Mouse (Mus musculus) limb, embryonic 11.5 days (tissue): ENCODE results near the gene Slc52a3. TPM values are rescaled to one million over a fixed set of nuclear protein-coding genes. Genes with fewer than 3 reads are reported as not detected.

Experiments
- ATAC-seq: fragments of 200-750 bp; cut with Nextera tagmentation; 2 replicates; pipeline ENCODE4 v1.8.0; 2017; ENCODE audit warnings: low read depth; ENCODE audit not compliant: insufficient number of reproducible peaks, low FRiP score, low TSS enrichment
- DNase-seq: peaks from one replicate; pipeline ENCODE4 v3.0.0-alpha.2; 2015; ENCODE audit warnings: low spot score
- H3K27ac ChIP-seq: fragments of 300-500 bp; sonication (generic); replicated peaks from 2 replicates; pipeline ENCODE4 v1.5.1; 2014; ENCODE audit warnings: low read depth, mild to moderate bottlenecking, low read length
- H3K27me3 ChIP-seq: fragments of 300-500 bp; sonication (generic); 2 replicates; pipeline ENCODE4 v1.6.1; 2014; ENCODE audit warnings: mild to moderate bottlenecking, low read length, mixed read lengths; ENCODE audit not compliant: control insufficient read depth, insufficient read depth
- H3K36me3 ChIP-seq: fragments of 300-500 bp; sonication (generic); 2 replicates; pipeline ENCODE4 v1.6.1; 2014; ENCODE audit warnings: mild to moderate bottlenecking, low read length, moderate library complexity, mixed read lengths; ENCODE audit not compliant: control insufficient read depth, insufficient read depth
- H3K4me1 ChIP-seq: fragments of 300-500 bp; sonication (generic); 2 replicates; pipeline ENCODE4 v1.6.1; 2014; ENCODE audit warnings: low read length, mixed read lengths; ENCODE audit not compliant: control insufficient read depth, insufficient read depth
- H3K4me2 ChIP-seq: fragments of 300-500 bp; sonication (generic); 2 replicates; pipeline ENCODE4 v1.6.1; 2014; ENCODE audit warnings: low read depth, mild to moderate bottlenecking, moderate library complexity; ENCODE audit not compliant: severe bottlenecking
- H3K4me3 ChIP-seq: fragments of 300-500 bp; sonication (generic); 2 replicates; pipeline ENCODE4 v1.5.1; 2014; ENCODE audit warnings: low read depth, low read length
- H3K9ac ChIP-seq: fragments of 300-500 bp; sonication (generic); 2 replicates; pipeline ENCODE4 v1.6.1; 2014; ENCODE audit warnings: mild to moderate bottlenecking, low read length
- H3K9me3 ChIP-seq: fragments of 300-500 bp; sonication (generic); 2 replicates; pipeline ENCODE4 v1.6.1; 2016; ENCODE audit warnings: low read length; ENCODE audit not compliant: control insufficient read depth
- WGBS: fragments of 180-500 bp; shearing (Covaris S2); extraction: QIAGEN DNeasy Blood & Tissue Kit; methylation state at CpG from one replicate; pipeline ENCODE4 v1.1.7; 2014; 5-methylcytosine and 5-hydroxymethylcytosine counted together
- polyA plus RNA-seq: library from polyadenylated mRNA; unstranded; fragments of >200 nt; fragmentation: Nextera tagmentation; extraction: Ambion mirVana; gene quantifications from 2 replicates; pipeline ENCODE4 v1.2.1, GENCODE M21; 2014

Slc52a3 gene
- polyA plus RNA-seq, 1 experiment from 2014 or later = 0.88 TPM

DNA sequence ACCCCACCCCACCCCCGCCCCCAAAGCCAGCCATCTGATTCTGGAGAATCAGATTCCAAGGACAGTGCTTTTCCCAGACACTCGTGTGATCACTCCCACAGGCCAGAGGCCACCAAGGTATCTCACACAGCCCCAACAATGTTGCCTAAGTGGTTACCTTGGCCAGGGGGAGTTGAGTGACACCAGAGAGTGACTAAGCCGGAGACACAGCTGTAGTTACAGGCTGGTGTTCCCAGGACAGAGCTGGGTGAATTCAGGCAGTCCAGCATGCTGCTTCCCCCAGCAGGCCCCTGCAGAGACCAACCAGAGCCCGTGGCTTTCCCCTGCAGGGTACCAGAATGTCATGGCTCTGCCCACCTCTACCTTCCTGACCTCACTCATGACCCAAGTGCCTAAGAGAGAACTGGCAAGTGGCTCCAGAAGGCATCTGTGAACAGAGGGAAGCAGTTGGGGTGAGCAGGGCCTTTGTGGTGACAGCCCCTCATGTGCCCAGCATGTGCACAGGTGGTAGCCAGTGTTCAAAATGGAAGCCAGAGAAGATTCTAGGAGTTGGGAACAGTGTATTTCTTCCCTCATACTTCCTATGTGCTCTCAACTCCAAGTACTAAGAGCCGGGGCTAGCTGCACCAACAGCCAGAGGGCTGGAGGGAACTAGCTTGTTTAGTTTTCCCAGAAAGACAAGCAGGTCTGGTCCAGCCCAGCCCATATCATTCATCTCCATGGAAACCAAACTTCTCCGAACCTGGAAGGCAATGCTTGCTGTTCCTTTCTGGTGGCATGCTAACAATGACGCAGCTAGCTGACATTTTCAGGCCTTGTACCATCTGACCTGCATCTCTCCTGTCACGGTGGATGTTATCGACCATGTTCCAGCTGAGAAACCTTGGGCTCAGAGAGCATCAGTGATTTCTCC lies 34.8 kb upstream of the Slc52a3 start:
- Histone ChIP-seq H3K36me3 (no peaks in the 10 kb centered on the region), H3K9me3 (no peaks in the 10 kb centered on the region), H3K9ac (no peak overlapping the region), H3K4me2 (no peak overlapping the region), H3K4me1 (peaks cover 9% of the 10 kb centered on the region), H3K27me3 (no peaks in the 10 kb centered on the region), H3K27ac (no peak overlapping the region), H3K4me3 (no peak overlapping the region)
- DNase-seq = no peak
- ATAC-seq = no peak
- WGBS = 57% methylated on average over 9 of the region's 9 CpGs

DNA sequence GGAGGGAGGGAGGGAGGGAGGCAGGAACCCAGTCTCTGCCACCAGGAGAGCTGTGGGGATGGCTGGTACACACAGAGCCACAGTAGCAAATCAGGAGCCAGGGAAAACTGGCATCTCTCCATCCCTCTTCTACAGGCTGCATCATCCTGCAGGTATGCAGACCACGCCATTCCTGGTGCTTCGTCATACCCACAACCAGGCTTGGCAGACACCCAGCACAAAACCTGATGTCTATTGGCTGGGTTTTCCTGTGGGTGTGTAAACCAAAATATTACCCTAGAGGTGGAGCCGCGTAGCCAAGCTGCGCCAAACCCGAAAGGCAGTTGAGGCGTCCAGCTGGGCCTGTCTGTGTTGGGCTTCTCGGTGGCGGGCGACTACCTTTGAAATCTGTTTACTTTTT lies 33.8 kb upstream of the Slc52a3 start:
- ATAC-seq = no peak
- 78% methylated on average over 10 of the region's 10 CpGs for WGBS
- DNase-seq = no peak
- no peaks in the 10 kb centered on the region for H3K36me3 ChIP-seq
- no peak overlapping the region for H3K27ac ChIP-seq
- no peaks in the 10 kb centered on the region for H3K27me3 ChIP-seq
- no peak overlapping the region for H3K4me3 ChIP-seq
- no peaks in the 10 kb centered on the region for H3K9me3 ChIP-seq
- H3K9ac ChIP-seq = no peak overlapping the region
- H3K4me1 ChIP-seq = peaks cover 12% of the 10 kb centered on the region
- H3K4me2 ChIP-seq = no peak overlapping the region

DNA sequence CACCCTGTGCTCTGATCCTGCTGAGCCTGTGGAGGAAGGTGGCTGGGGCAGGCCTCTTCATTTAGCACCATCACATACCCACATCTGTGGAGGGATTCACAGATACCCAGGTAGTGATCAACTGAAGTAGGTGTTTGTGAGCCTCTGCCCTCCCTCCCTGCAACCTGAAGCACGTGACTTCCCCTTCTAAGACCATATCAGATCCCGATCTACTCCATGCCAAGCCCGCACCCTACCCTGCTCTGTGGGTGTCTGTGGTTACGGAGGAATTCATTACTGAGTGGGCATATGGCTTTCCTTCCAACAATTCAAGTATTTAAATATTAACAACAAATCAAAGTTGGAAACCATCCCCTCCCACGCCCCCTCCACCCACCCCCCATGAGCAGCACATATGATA lies 33.0 kb upstream of the Slc52a3 start:
- no peaks in the 10 kb centered on the region for H3K27me3 ChIP-seq
- WGBS = 83% methylated on average over 5 of the region's 5 CpGs
- H3K4me2 ChIP-seq = no peak overlapping the region
- H3K9ac ChIP-seq = no peak overlapping the region
- H3K27ac ChIP-seq = no peak overlapping the region
- H3K4me1 ChIP-seq = peaks cover 13% of the 10 kb centered on the region
- DNase-seq = no peak
- H3K36me3 ChIP-seq = no peaks in the 10 kb centered on the region
- H3K9me3 ChIP-seq = no peaks in the 10 kb centered on the region
- ATAC-seq = no peak
- no peak overlapping the region for H3K4me3 ChIP-seq

DNA sequence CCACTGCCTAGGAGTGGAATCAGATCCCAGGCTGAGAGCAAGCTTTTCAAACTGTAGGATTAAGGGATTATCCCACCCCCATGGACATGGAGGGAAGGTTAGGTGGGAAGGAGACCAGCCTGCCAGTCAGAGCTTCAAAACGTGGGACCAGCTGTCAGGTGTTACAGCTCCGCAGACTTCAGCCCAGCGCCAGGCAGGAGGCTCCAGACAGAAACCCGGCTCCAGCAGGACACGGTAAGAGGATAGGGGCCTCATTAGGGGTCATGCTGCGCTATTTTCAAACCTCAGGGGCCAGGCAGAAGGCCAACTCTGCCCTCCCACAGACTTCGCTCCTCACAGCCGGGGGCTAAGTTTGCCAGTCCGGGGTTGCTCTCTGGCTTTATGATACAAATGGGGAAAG lies 32.3 kb upstream of the Slc52a3 start:
- WGBS = 6% methylated on average over 9 of the region's 9 CpGs
- no peak for ATAC-seq

DNA sequence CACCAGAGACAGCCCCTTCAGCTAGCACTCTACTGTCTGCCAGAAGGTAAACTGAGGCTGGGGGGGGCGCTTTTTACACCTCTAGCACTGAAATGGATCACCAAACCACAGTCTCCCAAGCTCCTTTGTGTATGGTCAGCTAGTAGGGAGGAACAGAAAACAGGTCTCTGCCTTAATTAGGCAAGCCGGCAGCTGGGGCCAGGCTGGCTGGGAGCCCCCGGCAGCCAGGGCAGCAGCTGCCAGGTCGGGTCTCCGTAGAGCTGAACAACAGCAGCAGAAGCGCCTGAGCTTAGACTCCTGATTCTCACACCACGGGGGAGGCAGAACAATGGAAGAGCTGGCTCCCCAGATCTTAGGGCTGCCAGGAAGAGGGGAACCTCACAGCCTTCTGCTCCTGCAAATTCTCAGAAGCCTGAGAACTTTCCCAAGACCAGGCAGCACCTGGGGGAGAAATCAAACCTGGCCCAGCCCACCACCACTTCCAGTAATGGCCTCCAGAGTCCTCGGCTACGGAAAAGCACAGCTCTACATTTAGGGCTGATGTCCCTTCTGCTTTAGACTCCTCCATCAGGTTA lies 29.0 kb upstream of the Slc52a3 start:
- no peaks in the 10 kb centered on the region for H3K9me3 ChIP-seq
- no peak overlapping the region for H3K4me3 ChIP-seq
- H3K4me2 ChIP-seq = no peak overlapping the region
- WGBS = 22% methylated on average over 9 of the region's 9 CpGs
- DNase-seq (peak; percentile 54), ATAC-seq (no peak)
- H3K9ac ChIP-seq = peak overlapping the region; percentile 31
- peaks cover 19% of the 10 kb centered on the region for H3K4me1 ChIP-seq
- peaks cover 4% of the 10 kb centered on the region; the same call in 1 of the 2 replicates for H3K36me3 ChIP-seq
- H3K27ac ChIP-seq = no peak overlapping the region
- H3K27me3 ChIP-seq = no peaks in the 10 kb centered on the region

More for the DNA sequence above, 32.3 kb upstream of the Slc52a3 start:
- Histone ChIP-seq H3K4me3 (no peak overlapping the region), H3K4me2 (no peak overlapping the region), H3K9me3 (no peaks in the 10 kb centered on the region), H3K9ac (no peak overlapping the region), H3K27me3 (no peaks in the 10 kb centered on the region), H3K36me3 (no peaks in the 10 kb centered on the region), H3K4me1 (peaks cover 13% of the 10 kb centered on the region), H3K27ac (no peak overlapping the region)
- no peak for DNase-seq

DNA sequence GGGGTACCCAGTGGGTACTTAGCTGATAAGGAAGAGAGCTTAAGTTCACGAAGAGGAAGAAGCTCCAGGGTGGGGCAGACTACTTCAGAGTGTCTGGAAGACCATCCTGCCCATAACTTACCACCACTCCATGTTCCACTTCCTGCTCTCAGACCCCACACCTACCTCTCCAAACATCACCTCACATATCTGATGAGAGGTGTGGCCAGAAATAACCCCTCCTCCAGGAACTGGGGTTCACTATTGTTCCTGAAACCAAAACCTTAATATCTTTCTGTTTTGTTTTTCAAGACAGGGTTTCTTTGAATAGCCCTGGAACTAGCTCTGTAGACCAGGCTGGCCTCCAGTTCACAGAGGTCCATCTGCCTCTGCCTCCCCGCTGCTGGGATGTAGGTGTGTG lies 28.5 kb upstream of the Slc52a3 start:
- Histone ChIP-seq H3K36me3 (peaks cover 4% of the 10 kb centered on the region; the same call in 1 of the 2 replicates), H3K9me3 (no peaks in the 10 kb centered on the region), H3K27me3 (no peaks in the 10 kb centered on the region), H3K4me1 (peaks cover 19% of the 10 kb centered on the region), H3K27ac (no peak overlapping the region), H3K9ac (no peak overlapping the region), H3K4me2 (no peak overlapping the region), H3K4me3 (no peak overlapping the region)
- DNase-seq (no peak), ATAC-seq (no peak)
- 85% methylated on average over 2 of the region's 2 CpGs for WGBS

DNA sequence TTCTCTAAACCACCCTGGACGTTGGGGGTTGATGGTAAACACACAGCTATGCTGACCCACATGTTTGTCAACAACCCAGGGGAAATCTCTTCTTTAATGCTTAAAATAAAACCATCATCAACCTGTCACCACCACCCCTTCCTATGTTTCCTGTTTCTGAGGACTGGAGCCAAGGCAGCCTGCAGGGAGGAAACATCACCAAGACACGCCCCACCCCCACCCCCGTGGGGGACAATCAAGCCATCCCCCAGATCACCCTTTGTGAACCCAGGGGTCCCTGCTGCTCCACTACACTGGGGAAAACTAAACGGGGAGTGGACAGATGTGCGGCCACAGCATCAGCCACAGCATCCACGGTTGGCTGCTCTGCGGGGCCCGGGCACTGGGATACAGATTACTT lies 27.9 kb upstream of the Slc52a3 start:
- H3K4me1 ChIP-seq = peaks cover 19% of the 10 kb centered on the region
- no peaks in the 10 kb centered on the region for H3K27me3 ChIP-seq
- no peak overlapping the region for H3K9ac ChIP-seq
- ATAC-seq (no peak), DNase-seq (no peak)
- peaks cover 4% of the 10 kb centered on the region; the same call in 1 of the 2 replicates for H3K36me3 ChIP-seq
- H3K4me2 ChIP-seq = no peak overlapping the region
- WGBS = 77% methylated on average over 8 of the region's 8 CpGs
- no peaks in the 10 kb centered on the region for H3K9me3 ChIP-seq
- no peak overlapping the region for H3K4me3 ChIP-seq
- H3K27ac ChIP-seq = no peak overlapping the region

DNA sequence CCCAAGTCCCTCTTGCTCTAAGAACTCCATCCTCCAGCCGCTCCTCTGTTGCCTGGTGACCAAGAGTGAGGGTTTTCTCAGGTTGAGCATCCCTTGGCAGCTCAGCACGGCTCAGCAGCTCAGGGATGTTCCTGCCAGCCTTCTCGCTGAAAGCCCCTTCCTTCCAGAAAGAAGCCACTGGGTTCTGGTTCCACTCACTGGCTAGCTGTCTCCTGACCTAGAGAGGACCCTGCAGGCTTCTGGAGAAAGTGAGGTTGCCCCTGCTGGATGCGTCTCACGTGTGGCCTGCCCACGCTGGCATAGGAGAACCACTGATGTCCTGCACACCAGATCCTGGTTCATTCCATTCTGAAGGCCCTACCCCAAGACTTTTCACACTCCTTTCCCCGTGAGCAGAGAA lies 27.3 kb upstream of the Slc52a3 start:
- Histone ChIP-seq H3K4me1 (peaks cover 22% of the 10 kb centered on the region), H3K4me2 (no peak overlapping the region), H3K9me3 (no peaks in the 10 kb centered on the region), H3K27me3 (0 out of 2 replicates have a peak, but pooled peaks cover 3% of the 10 kb centered on the region), H3K36me3 (peaks cover 4% of the 10 kb centered on the region; the same call in 1 of the 2 replicates), H3K9ac (no peak overlapping the region), H3K4me3 (no peak overlapping the region), H3K27ac (no peak overlapping the region)
- 89% methylated on average over 7 of the region's 7 CpGs for WGBS
- ATAC-seq (no peak), DNase-seq (no peak)
